Comparison of ENCODE assay signal across 8 mouse cellular contexts in genomic region chr7:65696450-65696849, GRCm38 (mm10). TPM values are rescaled to one million over a fixed set of nuclear protein-coding genes. Genes with fewer than 3 reads are reported as not detected.
A peak's percentile ranks its signal among the peaks of the same experiment; 100 is the strongest.
DNase-seq lines count a peak whose midpoint lies in the region; ATAC-seq and TF ChIP-seq lines count a peak whose summit lies in the region.
"Had no signal": no experiment of that assay in that cellular context is flagged by ENCODE, and none has a peak within 500 bp of the region (broad histone marks: within the 10 kb centered on the region; RNA-seq: fewer than 3 reads in every experiment).

No protein-coding gene starts in this region.

- no peak for ATAC-seq in kidney, embryonic 16.5 days (ENCODE audit: low FRiP score, low TSS enrichment)

- in situ Hi-C loops in ES-E14 (cut with MboI; ENCODE audit: low sequenced_read_pairs in 2 of 2, unreplicated experiment in 2 of 2), result no loop called here

- no peak overlapping the region for H3K27ac ChIP-seq in kidney, adult 2 months (ENCODE audit: insufficient read depth, low read depth, low read length)
- no peak overlapping the region for H3K27ac ChIP-seq in kidney, embryonic 16.5 days (ENCODE audit: low read length)
- H3K27ac ChIP-seq in ES-E14 (ENCODE audit: insufficient read depth, low read depth, low read length, poor library complexity, severe bottlenecking), result no peak overlapping the region

- peak; percentile 48 for DNase-seq in kidney, adult 2 months
- peak; percentile 34 to 37 for DNase-seq in B cell, adult 2 months
- no peak for DNase-seq in ES-E14 (ENCODE audit: low read depth, low spot score)
- peak; percentile 68 for DNase-seq in induced T-regulatory cell, adult 2 months (ENCODE audit: low read depth)
- DNase-seq in adrenal gland, postnatal 14 days, result no peak
- DNase-seq in gastrocnemius, postnatal 25 days, result no peak

- H3K36me3 ChIP-seq in kidney, adult 2 months (ENCODE audit: control insufficient read depth, insufficient read depth, low read length), result peaks cover 2% of the 10 kb centered on the region
- H3K36me3 ChIP-seq in kidney, embryonic 16.5 days (ENCODE audit: insufficient read depth, low read length), result peaks cover 56% of the 10 kb centered on the region
- H3K36me3 ChIP-seq in ES-E14 (ENCODE audit: control insufficient read depth, insufficient read depth, low read length, poor library complexity, severe bottlenecking), result peaks cover 28% of the 10 kb centered on the region

- no peak for TF ChIP-seq CTCF in kidney, adult 2 months (conservative IDR thresholded peaks at IDR 0.05; ENCODE audit: insufficient read depth, insufficient read length, low read depth, low read length)

- no peak for TF ChIP-seq POLR2A in kidney, adult 2 months (IDR thresholded peaks at IDR 0.05; ENCODE audit: low read depth, low read length)

- no peaks in the 10 kb centered on the region for H3K9me3 ChIP-seq in kidney, embryonic 16.5 days (ENCODE audit: low read length)
- H3K9me3 ChIP-seq in ES-E14 (ENCODE audit: control insufficient read depth, insufficient read depth, low read depth, low read length), result no peaks in the 10 kb centered on the region

- H3K4me1 ChIP-seq in kidney, adult 2 months (ENCODE audit: control insufficient read depth, insufficient read depth, low read length), result no peaks in the 10 kb centered on the region; the same call in 1 of the 2 replicates
- peaks cover 19% of the 10 kb centered on the region for H3K4me1 ChIP-seq in kidney, embryonic 16.5 days (ENCODE audit: insufficient read depth, low read length)
- no peaks in the 10 kb centered on the region for H3K4me1 ChIP-seq in ES-E14 (ENCODE audit: control insufficient read depth in 2 of 2, insufficient read depth in 2 of 2, low read length in 2 of 2, poor library complexity in 1 of 2)

- H3K9ac ChIP-seq in kidney, embryonic 16.5 days (replicated peaks; ENCODE audit: low read length), result no peak overlapping the region
- no peak overlapping the region for H3K9ac ChIP-seq in ES-E14 (ENCODE audit: insufficient read depth, low read depth, low read length, poor library complexity, severe bottlenecking)

- no peaks in the 10 kb centered on the region for H3K27me3 ChIP-seq in kidney, adult 2 months (replicated peaks; ENCODE audit: control insufficient read depth, insufficient read depth, low read length)
- no peaks in the 10 kb centered on the region for H3K27me3 ChIP-seq in kidney, embryonic 16.5 days (ENCODE audit: insufficient read depth, low read length)

- H3K4me2 ChIP-seq in kidney, embryonic 16.5 days (replicated peaks; ENCODE audit: low read depth, low read length), result no peak overlapping the region
- H3K4me2 ChIP-seq: midbrain, embryonic 11.5 days had no signal

- no peak overlapping the region for H3K4me3 ChIP-seq in kidney, adult 2 months (ENCODE audit: insufficient read depth, low read depth, low read length)
- H3K4me3 ChIP-seq in kidney, embryonic 16.5 days (ENCODE audit: low read length), result no peak overlapping the region
- H3K4me3 ChIP-seq in ES-E14 (ENCODE audit: insufficient read depth in 1 of 2, low read depth in 1 of 2, low read length in 2 of 2, poor library complexity in 1 of 2, severe bottlenecking in 1 of 2), result no peak overlapping the region

- WGBS in kidney, adult 2 months, result 48% methylated on average over 2 of the region's 2 CpGs
- 65% methylated on average over 2 of the region's 2 CpGs for WGBS in kidney, embryonic 16.5 days

TF ChIP-seq in ES-E14, 5 proteins besides CTCF, POLR2A, EP300 and RAD21:
- TF ChIP-seq CHD2 (IDR thresholded peaks at IDR 0.05; ENCODE audit: low read depth, low read length) (no peak), ZC3H11A (IDR thresholded peaks at IDR 0.05; ENCODE audit: borderline replicate concordance, low read depth, low read length) (0 out of 2 replicates have a peak, but pooled peaks have one; percentile 35), HCFC1 (IDR thresholded peaks at IDR 0.05; ENCODE audit: borderline replicate concordance, insufficient read depth, low read length) (no peak), ZNF384 (IDR thresholded peaks at IDR 0.05; ENCODE audit: low read depth, low read length) (no peak), MAFK (IDR thresholded peaks at IDR 0.05; ENCODE audit: insufficient read depth, low read depth, low read length) (no peak)

RNA-seq across cellular contexts. Expression of gene Tm2d3, which starts 5.5 kb away (rescaled TPM):
- 199 and 263 TPM in 2 replicates for polyA plus RNA-seq in kidney, adult 2 months (2012; rRNA removed)
- 103 and 107 TPM in 2 replicates for polyA plus RNA-seq in kidney, embryonic 16.5 days (2015; fragmentation: Nextera tagmentation; extraction: Ambion mirVana)
- 77.2 and 135 TPM in 2 replicates for total RNA-seq in ES-E14 (2012; rRNA removed)
- total RNA-seq in adrenal gland, postnatal 14 days (2021), result 44.4 and 47.7 TPM in 2 replicates
- total RNA-seq in gastrocnemius, postnatal 25 days (2021), result 10 to 100 TPM; 13.2 to 17.1 TPM

RNA-seq across cellular contexts. Expression of gene Tarsl2, which starts 51.8 kb away (rescaled TPM):
- polyA plus RNA-seq in kidney, adult 2 months (2012; rRNA removed), result 4.3 and 5.3 TPM in 2 replicates
- 9.8 and 11.0 TPM in 2 replicates for polyA plus RNA-seq in kidney, embryonic 16.5 days (2015; fragmentation: Nextera tagmentation; extraction: Ambion mirVana)
- total RNA-seq in ES-E14 (2012; rRNA removed), result 3.0 and 3.2 TPM in 2 replicates
- total RNA-seq in adrenal gland, postnatal 14 days (2021), result 26.0 and 26.4 TPM in 2 replicates
- total RNA-seq in gastrocnemius, postnatal 25 days (2021), result 10 to 100 TPM; 50.7 to 56.3 TPM

Comparison
In these comparisons a context has a peak if more than half of its experiments do, and no peak if none do; other contexts are left out.
1. DNase-seq: peak in kidney, adult 2 months (single experiment), B cell, adult 2 months (2 of 2) and induced T-regulatory cell, adult 2 months (single experiment); none in ES-E14 (single experiment), adrenal gland, postnatal 14 days (single experiment) and gastrocnemius, postnatal 25 days (single experiment).